Mouse (Mus musculus) G1E (cell line): Measurements from ENCODE around the gene Tmem91.

Experiments used
- CTCF ChIP-seq: IDR thresholded peaks from 2 replicates; pipeline ENCODE4 v1.5.1; 2012; ENCODE audit warnings: low read depth, low read length, inconsistent platforms, mixed read lengths
- GATA1 ChIP-seq: IDR thresholded peaks from 2 replicates; pipeline ENCODE4 v1.6.1; 2012; ENCODE audit warnings: borderline replicate concordance, low read length, inconsistent platforms, mixed read lengths
- GATA2 ChIP-seq: IDR thresholded peaks from 2 replicates; pipeline ENCODE4 v1.6.1; 2012; ENCODE audit warnings: low read depth, low read length, inconsistent platforms, borderline replicate concordance
- POLR2AphosphoS5 ChIP-seq: IDR thresholded peaks from 2 replicates; pipeline ENCODE4 v1.6.1; 2012; ENCODE audit warnings: low read depth, low read length, inconsistent platforms; ENCODE audit not compliant: insufficient replicate concordance
- TAL1 ChIP-seq: conservative IDR thresholded peaks from 2 replicates; pipeline ENCODE4 v1.6.1; 2012; ENCODE audit warnings: low read depth, low read length, inconsistent platforms, mixed read lengths

- no peak for TF ChIP-seq CTCF
- TF ChIP-seq GATA1 = no peak
- no peak for TF ChIP-seq TAL1
- no peak for TF ChIP-seq POLR2AphosphoS5
- TF ChIP-seq GATA2 = no peak
Observed at GRCm38 (mm10) chr7:25658657-25659472, 16.1 kb downstream of the Tmem91 start, which contains the start of the genes Bckdha and Exosc5.
